Mouse (Mus musculus) bone marrow, adult 2 months (tissue): Measurements from ENCODE around the gene Cnfn. TPM values are rescaled to one million over a fixed set of nuclear protein-coding genes. Genes with fewer than 3 reads are reported as not detected.
A peak's percentile ranks its signal among the peaks of the same experiment; 100 is the strongest.

ENCODE experiments used
- H3K27ac ChIP-seq: fragments of 200-500 bp; 2 replicates; pipeline ENCODE4 v1.5.1; 2012; ENCODE audit warnings: low read depth, mild to moderate bottlenecking, control low read depth, inconsistent platforms, low read length; ENCODE audit not compliant: control insufficient read depth, poor library complexity, insufficient read depth
- H3K4me1 ChIP-seq: fragments of 200-500 bp; 2 replicates; pipeline ENCODE4 v1.6.1; 2011; ENCODE audit warnings: low read length; ENCODE audit not compliant: control insufficient read depth, insufficient read depth
- H3K4me3 ChIP-seq: fragments of 200-500 bp; replicated peaks from 2 replicates; pipeline ENCODE3; 2011; ENCODE audit warnings: mild to moderate bottlenecking, low read depth, low read length, control low read depth; ENCODE audit not compliant: control insufficient read depth
- CTCF ChIP-seq: fragments of 200-500 bp; IDR thresholded peaks from 2 replicates; pipeline ENCODE4 v1.5.1; 2011; ENCODE audit warnings: low read length, control low read depth; ENCODE audit not compliant: control insufficient read depth, insufficient read depth
- POLR2A ChIP-seq: fragments of 200-500 bp; IDR thresholded peaks from 2 replicates; pipeline ENCODE4 v1.6.1; 2011; ENCODE audit warnings: low read depth, mild to moderate bottlenecking, control low read depth, low read length, borderline replicate concordance; ENCODE audit not compliant: control insufficient read depth
- WGBS: fragments of 180-500 bp; shearing (Covaris S2); methylation state at CpG from one replicate; pipeline ENCODE4 v1.1.7; 2018; 5-methylcytosine and 5-hydroxymethylcytosine counted together
- polyA plus RNA-seq: library from polyadenylated mRNA; stranded (reverse); fragments of >200 nt; gene quantifications from 2 replicates; pipeline ENCODE4 v1.2.4, GENCODE M21; 2011; ENCODE audit warnings: low replicate concordance; ENCODE audit not compliant: missing spikeins, insufficient read depth, insufficient read length

The Cnfn gene
- not detected in 2 replicates for polyA plus RNA-seq

- no peak for TF ChIP-seq POLR2A
- TF ChIP-seq CTCF: no peak
- no peak within 1 kb of the TSS for H3K27ac ChIP-seq
- 71% methylated on average over 12 of the region's 12 CpGs for WGBS
- H3K4me3 ChIP-seq: no peak within 1 kb of the TSS
- peaks cover 3% of the 10 kb centered on the region for H3K4me1 ChIP-seq
These were observed at the start of gene Cnfn for GRCm38 (mm10) chr7:25369058-25369749. Gene Cnfn, minus strand, starts transcription at chr7:25369724.

- H3K4me3 ChIP-seq: no peak overlapping the region
- no peak overlapping the region for H3K27ac ChIP-seq
- TF ChIP-seq POLR2A: no peak
- TF ChIP-seq CTCF: peak; percentile 47
- H3K4me1 ChIP-seq: no peaks in the 10 kb centered on the region; the same call in 1 of the 2 replicates
- 69% methylated on average over 1 of the region's 1 CpGs for WGBS
These were observed 48.1 kb upstream of the Cnfn start for GRCm38 (mm10) chr7:25417597-25417996.

- 55% methylated on average over 7 of the region's 7 CpGs for WGBS
- no peak within 1 kb of the TSS for H3K4me3 ChIP-seq
- H3K27ac ChIP-seq: no peak within 1 kb of the TSS; the same call in 1 of the 2 replicates
- no peaks in the 10 kb centered on the region for H3K4me1 ChIP-seq
- no peak for TF ChIP-seq POLR2A
- no peak for TF ChIP-seq CTCF
These were observed 43.4 kb upstream of the Cnfn start, which contains the start of gene Cxcl17 for GRCm38 (mm10) chr7:25412833-25413441. Gene Cxcl17, minus strand, starts transcription at chr7:25412886.

GRCm38 (mm10) chr7:25411861-25412260, 42.3 kb upstream of the Cnfn start:
- 80% methylated on average over 3 of the region's 3 CpGs for WGBS
- no peak overlapping the region for H3K4me3 ChIP-seq

GRCm38 (mm10) chr7:25410969-25411615, 41.6 kb upstream of the Cnfn start:
- Histone ChIP-seq H3K27ac (no peak overlapping the region), H3K4me1 (no peaks in the 10 kb centered on the region; the same call in 1 of the 2 replicates), H3K4me3 (no peak overlapping the region)
- 74% methylated on average over 1 of the region's 1 CpGs for WGBS
- TF ChIP-seq CTCF (no peak), POLR2A (no peak)

More at GRCm38 (mm10) chr7:25411861-25412260, 42.3 kb upstream of the Cnfn start:
- Histone ChIP-seq H3K27ac (no peak overlapping the region), H3K4me1 (no peaks in the 10 kb centered on the region)
- TF ChIP-seq CTCF (no peak), POLR2A (no peak)

GRCm38 (mm10) chr7:25409114-25409760, 39.7 kb upstream of the Cnfn start:
- WGBS: 76% methylated on average over 4 of the region's 4 CpGs

GRCm38 (mm10) chr7:25406468-25406867, 36.9 kb upstream of the Cnfn start:
- H3K4me1 ChIP-seq: no peaks in the 10 kb centered on the region; the same call in 1 of the 2 replicates
- TF ChIP-seq POLR2A (no peak), CTCF (no peak)
- 59% methylated on average over 7 of the region's 7 CpGs for WGBS
- H3K27ac ChIP-seq: no peak overlapping the region
- H3K4me3 ChIP-seq: no peak overlapping the region

More at GRCm38 (mm10) chr7:25409114-25409760, 39.7 kb upstream of the Cnfn start:
- no peak overlapping the region for H3K4me3 ChIP-seq
- H3K4me1 ChIP-seq: no peaks in the 10 kb centered on the region; the same call in 1 of the 2 replicates
- TF ChIP-seq POLR2A (no peak), CTCF (no peak)
- no peak overlapping the region for H3K27ac ChIP-seq
